In genomic region chr10:71008721-71009120, GRCm38 (mm10) we compare ENCODE assay signal across 19 mouse cellular contexts.
A peak's percentile ranks its signal among the peaks of the same experiment; 100 is the strongest.
DNase-seq lines count a peak whose midpoint lies in the region; ATAC-seq and TF ChIP-seq lines count a peak whose summit lies in the region.
"Had no signal": no experiment of that assay in that cellular context is flagged by ENCODE, and none has a peak within 500 bp of the region (broad histone marks: within the 10 kb centered on the region; RNA-seq: fewer than 3 reads in every experiment).

No protein-coding gene starts in this region.

- no peak for DNase-seq in heart, adult 2 months
- DNase-seq in heart, postnatal 36 days = no peak
- DNase-seq in heart, postnatal 0 days (ENCODE audit: low spot score) = no peak
- DNase-seq in heart, postnatal 14 days = no peak
- DNase-seq in lung, postnatal 25 days (ENCODE audit: low spot score) = no peak
- DNase-seq in limb, embryonic 14.5 days (ENCODE audit: low spot score) = no peak
- DNase-seq: adrenal gland, postnatal 14 days; cerebellum, adult 18-20 months; cerebellum, adult 9-11 months; cerebellum, postnatal 36 days; kidney, adult 11 months had no signal

- ATAC-seq in heart, postnatal 0 days (ENCODE audit: insufficient read depth, low read depth) = no peak
- peak; percentile 11; the same call in 1 of the 2 replicates for ATAC-seq in lung, embryonic 15.5 days (ENCODE audit: borderline replicate concordance, extremely low read depth, low FRiP score, low TSS enrichment)
- no peak for ATAC-seq in limb, embryonic 14.5 days (ENCODE audit: low FRiP score, low read depth)
- ATAC-seq: activated CD4-positive, CD25-positive, alpha-beta regulatory T cell, adult 4 months; forebrain, embryonic 16.5 days; hindbrain, postnatal 0 days; Patski had no signal

- WGBS in heart, adult 2 months = 67% methylated on average over 11 of the region's 11 CpGs
- 74% methylated on average over 11 of the region's 11 CpGs for WGBS in heart, postnatal 0 days
- 63% methylated on average over 11 of the region's 11 CpGs for WGBS in lung, embryonic 15.5 days
- WGBS in limb, embryonic 14.5 days = 69% methylated on average over 11 of the region's 11 CpGs

- H3K27ac ChIP-seq in heart, adult 2 months = peak overlapping the region; percentile 0; the same call in 1 of the 2 replicates
- peak overlapping the region; percentile 41; the same call in 1 of the 2 replicates for H3K27ac ChIP-seq in heart, postnatal 0 days (ENCODE audit: low read depth)
- no peak overlapping the region for H3K27ac ChIP-seq in lung, embryonic 15.5 days
- H3K27ac ChIP-seq in limb, embryonic 14.5 days (replicated peaks; ENCODE audit: low read depth, low read length) = 0 out of 2 replicates have a peak overlapping the region, but pooled peaks have one; percentile 3
- H3K27ac ChIP-seq: embryonic facial prominence, embryonic 13.5 days; forebrain, embryonic 12.5 days; hindbrain, embryonic 13.5 days; hindbrain, postnatal 0 days had no signal

- intact Hi-C loops in heart, adult 2 months (cut with DNase I) = no loop called here
- intact Hi-C loops in heart, postnatal 36 days (cut with DNase I) = no loop called here
- intact Hi-C loops in heart, postnatal 14 days (cut with DNase I) = no loop called here

- H3K27me3 ChIP-seq in heart, adult 2 months (ENCODE audit: control insufficient read depth, insufficient read depth, low read length) = no peaks in the 10 kb centered on the region
- H3K27me3 ChIP-seq in heart, postnatal 0 days (ENCODE audit: control insufficient read depth, insufficient read depth, low read length) = no peaks in the 10 kb centered on the region
- no peaks in the 10 kb centered on the region for H3K27me3 ChIP-seq in lung, embryonic 15.5 days
- H3K27me3 ChIP-seq in limb, embryonic 14.5 days (ENCODE audit: control insufficient read depth, insufficient read depth, low read length) = no peaks in the 10 kb centered on the region
- H3K27me3 ChIP-seq: embryonic facial prominence, embryonic 13.5 days; forebrain, embryonic 12.5 days; hindbrain, embryonic 13.5 days; Patski had no signal

- no peak overlapping the region for H3K4me2 ChIP-seq in heart, postnatal 0 days (ENCODE audit: low read depth, low read length)
- H3K4me2 ChIP-seq in lung, embryonic 15.5 days = no peak overlapping the region
- H3K4me2 ChIP-seq in limb, embryonic 14.5 days (replicated peaks; ENCODE audit: low read depth, low read length, severe bottlenecking) = no peak overlapping the region
- H3K4me2 ChIP-seq: embryonic facial prominence, embryonic 13.5 days; forebrain, embryonic 12.5 days; hindbrain, embryonic 13.5 days had no signal

- H3K36me3 ChIP-seq in heart, adult 2 months (ENCODE audit: control insufficient read depth, insufficient read depth, low read length) = no peaks in the 10 kb centered on the region
- no peaks in the 10 kb centered on the region for H3K36me3 ChIP-seq in heart, postnatal 0 days (replicated peaks; ENCODE audit: control insufficient read depth, insufficient read depth, low read length)
- H3K36me3 ChIP-seq in lung, embryonic 15.5 days = no peaks in the 10 kb centered on the region
- H3K36me3 ChIP-seq in limb, embryonic 14.5 days (ENCODE audit: control insufficient read depth, insufficient read depth, low read length) = no peaks in the 10 kb centered on the region
- H3K36me3 ChIP-seq: embryonic facial prominence, embryonic 13.5 days; forebrain, embryonic 12.5 days; hindbrain, embryonic 13.5 days had no signal

- H3K4me3 ChIP-seq in heart, adult 2 months = no peak overlapping the region
- H3K4me3 ChIP-seq in heart, postnatal 0 days (ENCODE audit: low read depth, low read length) = no peak overlapping the region
- H3K4me3 ChIP-seq in lung, embryonic 15.5 days = no peak overlapping the region
- H3K4me3 ChIP-seq in limb, embryonic 14.5 days (replicated peaks; ENCODE audit: low read length) = no peak overlapping the region
- H3K4me3 ChIP-seq: embryonic facial prominence, embryonic 13.5 days; forebrain, embryonic 12.5 days; hindbrain, embryonic 13.5 days had no signal

- peaks cover 4% of the 10 kb centered on the region for H3K4me1 ChIP-seq in heart, adult 2 months (ENCODE audit: control insufficient read depth, insufficient read depth, low read length)
- H3K4me1 ChIP-seq in heart, postnatal 0 days (ENCODE audit: control insufficient read depth, insufficient read depth) = no peaks in the 10 kb centered on the region
- H3K4me1 ChIP-seq in lung, embryonic 15.5 days = peaks cover 18% of the 10 kb centered on the region
- H3K4me1 ChIP-seq in limb, embryonic 14.5 days (ENCODE audit: control insufficient read depth, insufficient read depth, low read length) = peaks cover 21% of the 10 kb centered on the region
- H3K4me1 ChIP-seq: forebrain, embryonic 12.5 days had no signal

- no peak for TF ChIP-seq CTCF in heart, adult 2 months (IDR thresholded peaks at IDR 0.05)
- no peak for TF ChIP-seq CTCF in heart, postnatal 0 days (IDR thresholded peaks at IDR 0.05; ENCODE audit: low read depth)

- H3K9me3 ChIP-seq in heart, postnatal 0 days (replicated peaks; ENCODE audit: control insufficient read depth, low read length) = no peaks in the 10 kb centered on the region
- H3K9me3 ChIP-seq in lung, embryonic 15.5 days = no peaks in the 10 kb centered on the region
- no peaks in the 10 kb centered on the region for H3K9me3 ChIP-seq in limb, embryonic 14.5 days (ENCODE audit: control insufficient read depth, low read length)
- H3K9me3 ChIP-seq: embryonic facial prominence, embryonic 13.5 days; forebrain, embryonic 12.5 days; hindbrain, embryonic 13.5 days had no signal

- no peak for TF ChIP-seq POLR2A in heart, adult 2 months (IDR thresholded peaks at IDR 0.05; ENCODE audit: insufficient read depth, low read depth, low read length)
- no peak for TF ChIP-seq POLR2A in limb, embryonic 14.5 days (IDR thresholded peaks at IDR 0.05; ENCODE audit: borderline replicate concordance, extremely low read depth, insufficient read depth, insufficient read length)

- no peak overlapping the region for H3K9ac ChIP-seq in heart, adult 2 months (ENCODE audit: low read depth, low read length)
- H3K9ac ChIP-seq in heart, postnatal 0 days (replicated peaks; ENCODE audit: low read depth, low read length) = no peak overlapping the region
- no peak overlapping the region for H3K9ac ChIP-seq in lung, embryonic 15.5 days
- H3K9ac ChIP-seq in limb, embryonic 14.5 days (ENCODE audit: low read depth, low read length, severe bottlenecking) = no peak overlapping the region
- H3K9ac ChIP-seq: embryonic facial prominence, embryonic 13.5 days; forebrain, embryonic 12.5 days; hindbrain, embryonic 13.5 days had no signal

- H3K79me2 ChIP-seq in heart, adult 2 months (replicated peaks; ENCODE audit: control insufficient read depth, insufficient read depth, low read length) = no peaks in the 10 kb centered on the region

- TF ChIP-seq EP300 in heart, adult 2 months (IDR thresholded peaks at IDR 0.05; ENCODE audit: insufficient read depth, low read depth, low read length) = no peak
- TF ChIP-seq EP300 in heart, postnatal 0 days (IDR thresholded peaks at IDR 0.05; ENCODE audit: low read depth) = no peak
